Mouse (Mus musculus) CD8-positive naive resting alpha-beta T cell, adult 57 days (primary cell): Measurements from ENCODE around the gene 4933412E24Rik. TPM values are rescaled to one million over a fixed set of nuclear protein-coding genes. Genes with fewer than 3 reads are reported as not detected.

Source experiments
- total RNA-seq: library from RNA; stranded (reverse); gene quantifications from one replicate; pipeline ENCODE4 v1.2.4, GENCODE M21; 2023

The 4933412E24Rik gene
- total RNA-seq = not detected

GRCm38 (mm10) chr15:60016513-60016912 lies at the start of gene 4933412E24Rik:
Gene 4933412E24Rik, minus strand, starts transcription at chr15:60016613.

